Mouse (Mus musculus): Measurements from ENCODE around the gene Mgat5. TPM values are rescaled to one million over a fixed set of nuclear protein-coding genes. Genes with fewer than 3 reads are reported as not detected.

Mgat5 gene
- polyA plus RNA-seq, 1 experiment = 3.6 TPM

DNA sequence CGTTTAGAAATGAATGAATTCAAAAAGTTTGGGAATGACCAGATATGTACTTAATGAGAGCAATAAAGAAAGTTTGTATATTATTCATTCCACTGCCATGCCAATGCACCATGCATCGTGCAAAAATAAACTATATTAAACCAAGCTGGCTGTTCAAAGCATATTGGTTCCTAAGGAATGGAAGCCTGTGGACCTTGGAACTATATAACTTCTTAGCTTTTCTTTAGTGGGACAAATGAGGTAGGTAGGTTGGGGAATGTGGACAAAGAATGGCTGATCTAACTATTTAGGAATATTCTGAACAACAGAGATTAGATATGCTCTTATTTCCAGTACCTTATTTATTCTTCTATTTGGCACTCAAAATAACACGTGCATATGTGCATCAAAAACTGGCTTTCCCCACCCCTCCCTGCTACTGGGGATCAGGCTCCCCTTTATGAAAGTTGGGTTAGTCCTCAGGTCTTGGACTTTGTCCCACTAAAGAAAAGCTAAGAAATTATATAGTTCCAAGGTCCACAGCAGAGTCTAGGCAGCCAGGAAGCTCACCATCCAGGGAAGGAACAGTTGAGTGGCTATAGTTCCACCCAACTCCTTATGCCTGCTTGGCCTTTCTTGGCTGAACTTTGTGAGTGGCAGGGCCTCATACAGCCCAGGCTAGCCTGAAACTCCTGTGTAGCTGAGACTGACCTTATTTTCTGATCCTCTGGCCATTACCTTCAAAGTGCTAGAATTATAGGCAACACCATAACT lies 70.9 kb downstream of the Mgat5 start:
- TF ChIP-seq MAX (IDR thresholded peaks at IDR 0.05) (no peak), CEBPB (IDR thresholded peaks at IDR 0.05; ENCODE audit: low read depth) (no peak), MYOD1 (IDR thresholded peaks at IDR 0.05; ENCODE audit: control insufficient read depth, insufficient read length, low read depth) (no peak), MYOG (IDR thresholded peaks at IDR 0.05; ENCODE audit: control insufficient read depth, extremely low read depth, insufficient read length) (no peak), FOSL1 (IDR thresholded peaks at IDR 0.05; ENCODE audit: insufficient read depth, low read length, poor library complexity, severe bottlenecking) (no peak), USF1 (IDR thresholded peaks at IDR 0.05; ENCODE audit: low read depth) (no peak), CTCF (IDR thresholded peaks at IDR 0.05; ENCODE audit: control insufficient read depth, insufficient read depth, insufficient read length) (no peak)
- no peaks in the 10 kb centered on the region for H3K79me2 ChIP-seq (ENCODE audit: control insufficient read depth, insufficient read depth)
- no peak overlapping the region for H3K4me3 ChIP-seq (ENCODE audit: insufficient read depth, poor library complexity, severe bottlenecking)
- no peaks in the 10 kb centered on the region for H3K36me3 ChIP-seq (ENCODE audit: control insufficient read depth, insufficient read depth)
- H3ac ChIP-seq (ENCODE audit: control insufficient read depth, insufficient read length, low read depth) = no peak overlapping the region
- H3K79me3 ChIP-seq (ENCODE audit: low read depth) = no peaks in the 10 kb centered on the region
- no peaks in the 10 kb centered on the region for H3K27me3 ChIP-seq (ENCODE audit: control insufficient read depth, insufficient read depth, insufficient read length)

DNA sequence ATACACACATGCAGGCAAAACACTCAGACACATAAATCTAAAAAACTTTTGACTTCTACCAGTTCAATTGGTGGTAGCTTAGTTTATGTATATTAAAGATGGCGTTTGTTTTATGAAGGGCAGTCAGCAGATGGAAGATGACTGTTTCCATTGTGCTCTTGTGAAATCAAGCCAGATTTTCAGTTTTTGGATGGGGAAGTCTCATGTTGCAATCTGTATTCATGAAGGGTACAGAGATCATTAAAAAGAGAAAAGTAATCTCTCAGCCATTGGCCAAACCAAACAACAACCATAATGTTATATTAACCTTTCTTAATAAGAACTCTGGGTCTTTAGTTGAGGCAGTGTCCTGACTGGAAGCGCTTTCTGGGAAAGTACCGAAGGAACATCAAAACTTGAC lies 73.3 kb downstream of the Mgat5 start:
- Histone ChIP-seq H3K79me2 (ENCODE audit: control insufficient read depth, insufficient read depth) (no peaks in the 10 kb centered on the region), H3K4me3 (ENCODE audit: insufficient read depth, poor library complexity, severe bottlenecking) (no peak overlapping the region), H3K79me3 (ENCODE audit: low read depth) (no peaks in the 10 kb centered on the region), H3ac (ENCODE audit: control insufficient read depth, insufficient read length, low read depth) (no peak overlapping the region), H3K36me3 (ENCODE audit: control insufficient read depth, insufficient read depth) (no peaks in the 10 kb centered on the region), H3K27me3 (ENCODE audit: control insufficient read depth, insufficient read depth, insufficient read length) (no peaks in the 10 kb centered on the region)
- TF ChIP-seq USF1 (IDR thresholded peaks at IDR 0.05; ENCODE audit: low read depth) (no peak), CTCF (IDR thresholded peaks at IDR 0.05; ENCODE audit: control insufficient read depth, insufficient read depth, insufficient read length) (no peak), MAX (IDR thresholded peaks at IDR 0.05) (no peak), MYOD1 (IDR thresholded peaks at IDR 0.05; ENCODE audit: control insufficient read depth, insufficient read length, low read depth) (no peak), FOSL1 (IDR thresholded peaks at IDR 0.05; ENCODE audit: insufficient read depth, low read length, poor library complexity, severe bottlenecking) (no peak), CEBPB (IDR thresholded peaks at IDR 0.05; ENCODE audit: low read depth) (no peak), MYOG (IDR thresholded peaks at IDR 0.05; ENCODE audit: control insufficient read depth, extremely low read depth, insufficient read length) (no peak)

DNA sequence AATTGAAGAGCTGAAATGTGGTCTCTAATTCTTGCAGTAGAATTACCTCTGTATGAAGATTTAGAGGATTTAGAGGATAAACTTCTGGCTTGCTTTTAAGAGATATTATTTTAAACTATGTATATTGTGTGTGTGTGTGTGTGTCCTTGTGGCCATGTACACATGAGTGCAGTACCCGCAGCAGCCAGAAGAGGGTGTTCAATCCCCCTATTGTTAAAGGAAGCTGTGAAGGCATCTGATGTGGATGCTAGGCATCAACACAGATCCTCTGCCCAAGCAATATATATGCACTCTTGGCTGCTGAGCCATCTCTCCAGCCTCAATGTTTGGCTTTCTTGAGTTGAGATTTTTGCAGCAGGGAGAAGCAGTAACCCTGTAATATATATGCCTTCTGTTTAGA lies 75.4 kb downstream of the Mgat5 start:
- TF ChIP-seq USF1 (IDR thresholded peaks at IDR 0.05; ENCODE audit: low read depth) (no peak), CEBPB (IDR thresholded peaks at IDR 0.05; ENCODE audit: low read depth) (no peak), MYOG (IDR thresholded peaks at IDR 0.05; ENCODE audit: control insufficient read depth, extremely low read depth, insufficient read length) (no peak), FOSL1 (IDR thresholded peaks at IDR 0.05; ENCODE audit: insufficient read depth, low read length, poor library complexity, severe bottlenecking) (no peak), MYOD1 (IDR thresholded peaks at IDR 0.05; ENCODE audit: control insufficient read depth, insufficient read length, low read depth) (no peak), MAX (IDR thresholded peaks at IDR 0.05) (no peak), CTCF (IDR thresholded peaks at IDR 0.05; ENCODE audit: control insufficient read depth, insufficient read depth, insufficient read length) (no peak)
- no peaks in the 10 kb centered on the region for H3K79me3 ChIP-seq (ENCODE audit: low read depth)
- no peak overlapping the region for H3K4me3 ChIP-seq (ENCODE audit: insufficient read depth, poor library complexity, severe bottlenecking)
- H3K79me2 ChIP-seq (ENCODE audit: control insufficient read depth, insufficient read depth) = no peaks in the 10 kb centered on the region
- no peaks in the 10 kb centered on the region for H3K36me3 ChIP-seq (ENCODE audit: control insufficient read depth, insufficient read depth)
- H3ac ChIP-seq (ENCODE audit: control insufficient read depth, insufficient read length, low read depth) = no peak overlapping the region
- no peaks in the 10 kb centered on the region for H3K27me3 ChIP-seq (ENCODE audit: control insufficient read depth, insufficient read depth, insufficient read length)

DNA sequence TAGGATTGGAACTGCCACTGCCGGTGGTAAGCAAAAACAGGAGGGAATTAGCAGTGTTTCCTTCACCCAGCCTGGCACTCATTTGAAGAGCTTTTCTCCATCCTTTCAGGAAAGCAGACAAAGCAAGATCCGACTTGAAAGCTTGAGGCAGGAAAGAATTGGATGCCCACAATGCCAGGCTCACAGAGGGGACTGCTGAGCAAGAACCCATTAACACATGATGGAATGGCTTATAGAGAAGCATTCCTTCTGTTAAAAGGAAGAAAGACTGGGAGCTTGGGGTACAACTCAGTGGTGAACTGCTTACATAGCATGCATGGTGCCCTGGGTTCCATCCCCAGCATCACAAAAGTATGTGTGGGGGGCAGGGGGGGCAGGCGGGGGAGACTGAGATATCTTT lies 80.2 kb downstream of the Mgat5 start:
- Histone ChIP-seq H3K4me3 (ENCODE audit: insufficient read depth, poor library complexity, severe bottlenecking) (no peak overlapping the region), H3K79me3 (ENCODE audit: low read depth) (no peaks in the 10 kb centered on the region), H3ac (ENCODE audit: control insufficient read depth, insufficient read length, low read depth) (no peak overlapping the region), H3K36me3 (ENCODE audit: control insufficient read depth, insufficient read depth) (no peaks in the 10 kb centered on the region), H3K79me2 (ENCODE audit: control insufficient read depth, insufficient read depth) (no peaks in the 10 kb centered on the region), H3K27me3 (ENCODE audit: control insufficient read depth, insufficient read depth, insufficient read length) (no peaks in the 10 kb centered on the region)
- TF ChIP-seq MAX (IDR thresholded peaks at IDR 0.05) = no peak
- TF ChIP-seq FOSL1 (IDR thresholded peaks at IDR 0.05; ENCODE audit: insufficient read depth, low read length, poor library complexity, severe bottlenecking) = no peak
- no peak for TF ChIP-seq MYOD1 (IDR thresholded peaks at IDR 0.05; ENCODE audit: control insufficient read depth, insufficient read length, low read depth)
- no peak for TF ChIP-seq MYOG (IDR thresholded peaks at IDR 0.05; ENCODE audit: control insufficient read depth, extremely low read depth, insufficient read length)
- TF ChIP-seq USF1 (IDR thresholded peaks at IDR 0.05; ENCODE audit: low read depth) = no peak
- TF ChIP-seq CEBPB (IDR thresholded peaks at IDR 0.05; ENCODE audit: low read depth) = no peak
- TF ChIP-seq CTCF (IDR thresholded peaks at IDR 0.05; ENCODE audit: control insufficient read depth, insufficient read depth, insufficient read length) = no peak

DNA sequence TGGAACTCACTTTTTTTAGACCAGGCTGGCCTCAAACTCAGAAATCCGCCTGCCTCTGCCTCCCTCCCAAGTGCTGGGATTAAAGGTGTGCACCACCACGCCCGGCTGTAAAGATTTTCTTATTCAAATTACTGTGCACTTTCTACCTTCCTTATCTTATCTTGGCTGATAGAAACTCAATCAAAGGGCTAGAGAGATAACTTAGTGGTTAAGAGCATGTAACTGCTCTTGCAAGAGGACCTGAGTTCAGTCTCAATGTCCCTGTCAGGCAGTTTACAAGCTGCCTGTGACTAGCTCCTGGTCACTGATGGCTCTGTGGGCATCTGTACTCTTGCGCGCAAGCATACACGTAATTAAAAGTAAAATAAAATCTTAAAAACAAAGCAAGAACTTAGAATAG lies 82.7 kb downstream of the Mgat5 start:
- TF ChIP-seq USF1 (IDR thresholded peaks at IDR 0.05; ENCODE audit: low read depth) (no peak), CTCF (IDR thresholded peaks at IDR 0.05; ENCODE audit: control insufficient read depth, insufficient read depth, insufficient read length) (no peak), MYOG (IDR thresholded peaks at IDR 0.05; ENCODE audit: control insufficient read depth, extremely low read depth, insufficient read length) (no peak), MYOD1 (IDR thresholded peaks at IDR 0.05; ENCODE audit: control insufficient read depth, insufficient read length, low read depth) (no peak)
- H3K27me3 ChIP-seq (ENCODE audit: control insufficient read depth, insufficient read depth, insufficient read length) = no peaks in the 10 kb centered on the region
- H3K4me3 ChIP-seq (ENCODE audit: insufficient read depth, poor library complexity, severe bottlenecking) = no peak overlapping the region
- H3K36me3 ChIP-seq (ENCODE audit: control insufficient read depth, insufficient read depth) = no peaks in the 10 kb centered on the region
- H3ac ChIP-seq (ENCODE audit: control insufficient read depth, insufficient read length, low read depth) = no peak overlapping the region
- H3K79me3 ChIP-seq (ENCODE audit: low read depth) = no peaks in the 10 kb centered on the region
- H3K79me2 ChIP-seq (ENCODE audit: control insufficient read depth, insufficient read depth) = no peaks in the 10 kb centered on the region
